Mouse (Mus musculus): ENCODE measurements at regions not wholly inside any gene's neighbourhood (a gene's known extent, or its start where the extent isn't known, plus 50 kb on each side); places are given as distances from the start of the nearest gene placed in this dataset.

GRCm38 (mm10) chr15:62970566-62970965 is 874.4 kb downstream of the Gsdmc2 start:
- DNase-seq, result no peak

GRCm38 (mm10) chr15:62962681-62963080 is 882.3 kb downstream of the Gsdmc2 start:
- no peak for DNase-seq

GRCm38 (mm10) chr15:62960623-62961022 is 884.4 kb downstream of the Gsdmc2 start:
- no peak for DNase-seq

- no peak for DNase-seq
Observed at GRCm38 (mm10) chr15:62958506-62959330, 886.3 kb downstream of the Gsdmc2 start.

GRCm38 (mm10) chr15:62954889-62955288 is 890.1 kb downstream of the Gsdmc2 start:
- no peak for DNase-seq

- DNase-seq, result no peak
Observed at GRCm38 (mm10) chr15:62954322-62954820, 890.6 kb downstream of the Gsdmc2 start.

- DNase-seq, result no peak
Observed at GRCm38 (mm10) chr15:62953215-62953941, 891.6 kb downstream of the Gsdmc2 start.

- no peak for DNase-seq
Observed at GRCm38 (mm10) chr15:62952487-62953214, 892.3 kb downstream of the Gsdmc2 start.

- DNase-seq, result no peak
Observed at GRCm38 (mm10) chr15:62939416-62939815, 905.6 kb downstream of the Gsdmc2 start.

GRCm38 (mm10) chr15:62937756-62938155 is 907.2 kb downstream of the Gsdmc2 start:
- DNase-seq, result no peak

GRCm38 (mm10) chr15:62934522-62935189 is 910.3 kb downstream of the Gsdmc2 start:
- peak; percentile 73 for DNase-seq

GRCm38 (mm10) chr15:62920520-62920919 is 924.5 kb downstream of the Gsdmc2 start:
- DNase-seq, result no peak

- no peak for DNase-seq
Observed at GRCm38 (mm10) chr15:62919264-62919663, 925.7 kb downstream of the Gsdmc2 start.

- DNase-seq, result no peak
Observed at GRCm38 (mm10) chr15:62908379-62908778, 936.6 kb downstream of the Gsdmc2 start.

- no peak for DNase-seq
Observed at GRCm38 (mm10) chr15:62907181-62907580, 937.8 kb downstream of the Gsdmc2 start.

- peak; percentile 91 for DNase-seq
Observed at GRCm38 (mm10) chr15:62903047-62903822, 941.7 kb downstream of the Gsdmc2 start.

- no peak for DNase-seq
Observed at GRCm38 (mm10) chr15:62901955-62902354, 943.0 kb downstream of the Gsdmc2 start.

- DNase-seq, result no peak
Observed at GRCm38 (mm10) chr15:62889798-62890197, 955.2 kb downstream of the Gsdmc2 start.

GRCm38 (mm10) chr15:62885331-62885730 is 959.6 kb downstream of the Gsdmc2 start:
- DNase-seq, result no peak

- DNase-seq, result no peak
Observed at GRCm38 (mm10) chr15:62871082-62871766, 973.8 kb downstream of the Gsdmc2 start.

- DNase-seq, result no peak
Observed at GRCm38 (mm10) chr15:62862574-62862973, 982.4 kb downstream of the Gsdmc2 start.

Measured in kidney, postnatal 10 days (tissue).